Mouse (Mus musculus): ENCODE data around the gene Fat3. TPM values are rescaled to one million over a fixed set of nuclear protein-coding genes. Genes with fewer than 3 reads are reported as not detected.

Fat3 gene
- polyA plus RNA-seq, 1 experiment from 2014 or later, result 16.8 TPM

DNA sequence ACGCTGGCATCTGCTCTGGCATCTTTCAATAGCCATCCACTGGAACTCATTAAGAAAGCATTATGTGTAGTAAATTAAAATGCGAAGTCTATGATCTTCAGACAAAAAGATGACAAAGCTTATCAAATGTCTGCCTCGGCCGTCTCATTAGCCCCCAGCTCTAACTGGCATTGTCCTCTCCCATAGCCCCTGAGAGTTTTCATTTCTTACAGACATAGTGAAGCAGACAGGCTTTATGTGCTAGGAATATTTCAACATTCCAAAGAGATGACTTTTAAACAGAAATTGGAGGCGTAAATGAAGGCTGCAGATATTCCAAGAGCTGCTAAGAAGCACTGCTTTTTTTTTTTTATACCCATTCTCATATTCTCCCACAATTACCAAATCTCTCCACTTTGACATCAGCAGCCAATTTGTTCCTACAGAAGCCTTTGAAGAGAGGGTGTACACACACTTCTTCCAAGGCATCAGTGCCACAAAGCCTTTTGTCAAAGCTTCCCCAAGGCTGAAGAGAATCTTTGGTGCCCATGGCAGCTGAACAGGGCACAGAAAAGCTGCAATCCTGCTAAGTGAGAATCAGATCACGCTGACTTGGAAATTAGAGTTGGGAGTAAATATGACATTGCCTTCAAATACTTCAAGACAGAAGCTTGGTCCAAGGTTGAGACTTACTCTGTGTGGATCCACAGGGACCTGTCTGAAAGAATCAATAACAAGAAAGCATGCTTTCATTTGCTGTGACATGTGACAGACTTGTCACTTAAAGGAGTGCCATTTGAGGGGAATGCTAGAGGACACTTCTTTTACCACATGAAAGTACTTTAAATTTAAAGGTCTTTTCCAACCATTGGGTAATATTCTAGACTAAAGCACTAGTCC lies 206.9 kb downstream of the Fat3 start:
- Histone ChIP-seq H3K27me3 (ENCODE audit: control insufficient read depth, insufficient read depth, low read length) (no peaks in the 10 kb centered on the region), H3K27ac (ENCODE audit: low read depth, low read length) (no peak overlapping the region), H3K4me2 (ENCODE audit: low read depth) (no peak overlapping the region), H3K36me3 (ENCODE audit: control insufficient read depth, insufficient read depth, low read length) (no peaks in the 10 kb centered on the region), H3K9me3 (ENCODE audit: control insufficient read depth, low read length) (no peaks in the 10 kb centered on the region), H3K4me1 (ENCODE audit: control insufficient read depth, insufficient read depth, low read length) (no peaks in the 10 kb centered on the region), H3K4me3 (ENCODE audit: low read depth, low read length) (no peak overlapping the region), H3K9ac (ENCODE audit: low read length) (no peak overlapping the region)
- 87% methylated on average over 6 of the region's 6 CpGs for WGBS
- ATAC-seq (ENCODE audit: insufficient read depth, low FRiP score, low TSS enrichment) (no peak), DNase-seq (ENCODE audit: low spot score) (no peak)

DNA sequence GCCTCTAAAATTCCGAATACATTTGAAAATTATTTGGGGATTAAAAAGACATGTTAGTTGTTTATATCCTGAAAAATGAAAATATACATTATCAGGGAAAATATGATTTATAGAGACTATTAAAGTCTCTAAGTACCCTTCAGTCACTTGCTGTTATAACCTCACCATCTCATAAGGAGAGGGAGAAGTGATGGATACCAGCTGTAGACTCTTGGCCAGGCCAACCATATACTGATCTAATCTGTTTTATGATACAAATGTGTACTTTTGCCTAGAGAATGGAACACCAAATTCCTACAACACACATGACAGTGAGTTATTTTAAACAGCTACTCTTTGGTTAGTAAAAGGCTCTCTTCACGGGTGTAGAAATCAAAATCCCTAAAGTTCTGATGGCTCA lies 208.6 kb downstream of the Fat3 start:
- ATAC-seq (ENCODE audit: insufficient read depth, low FRiP score, low TSS enrichment), result no peak
- Histone ChIP-seq H3K27ac (ENCODE audit: low read depth, low read length) (no peak overlapping the region), H3K4me2 (ENCODE audit: low read depth) (no peak overlapping the region), H3K9ac (ENCODE audit: low read length) (no peak overlapping the region), H3K4me3 (ENCODE audit: low read depth, low read length) (no peak overlapping the region), H3K36me3 (ENCODE audit: control insufficient read depth, insufficient read depth, low read length) (no peaks in the 10 kb centered on the region), H3K9me3 (ENCODE audit: control insufficient read depth, low read length) (no peaks in the 10 kb centered on the region), H3K4me1 (ENCODE audit: control insufficient read depth, insufficient read depth, low read length) (no peaks in the 10 kb centered on the region), H3K27me3 (ENCODE audit: control insufficient read depth, insufficient read depth, low read length) (no peaks in the 10 kb centered on the region)
- no peak for DNase-seq (ENCODE audit: low spot score)
- WGBS, result 84% methylated on average over 2 of the region's 2 CpGs

DNA sequence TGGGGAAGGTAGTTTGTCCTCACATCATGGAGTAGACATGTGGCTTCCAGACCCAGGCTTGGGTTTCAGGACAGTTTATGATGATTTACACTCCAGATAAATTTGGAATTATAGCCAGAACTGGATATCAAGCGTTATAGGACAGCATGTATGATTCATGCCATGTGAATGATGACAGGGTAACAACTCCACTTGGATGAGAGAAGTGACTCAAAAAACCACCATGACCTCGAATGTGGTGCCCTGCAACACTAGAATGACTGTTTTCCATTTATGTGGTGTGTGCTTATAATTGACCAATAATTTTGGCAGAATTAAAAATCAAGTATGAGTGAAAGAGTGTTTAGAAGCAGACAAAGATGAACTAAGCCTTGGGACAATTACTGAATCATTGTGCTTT lies 210.2 kb downstream of the Fat3 start:
- H3K27ac ChIP-seq (ENCODE audit: low read depth, low read length), result no peak overlapping the region
- no peak overlapping the region for H3K9ac ChIP-seq (ENCODE audit: low read length)
- H3K4me2 ChIP-seq (ENCODE audit: low read depth), result no peak overlapping the region
- H3K4me1 ChIP-seq (ENCODE audit: control insufficient read depth, insufficient read depth, low read length), result no peaks in the 10 kb centered on the region
- no peaks in the 10 kb centered on the region for H3K36me3 ChIP-seq (ENCODE audit: control insufficient read depth, insufficient read depth, low read length)
- no peak for DNase-seq (ENCODE audit: low spot score)
- no peak overlapping the region for H3K4me3 ChIP-seq (ENCODE audit: low read depth, low read length)
- no peaks in the 10 kb centered on the region for H3K9me3 ChIP-seq (ENCODE audit: control insufficient read depth, low read length)
- H3K27me3 ChIP-seq (ENCODE audit: control insufficient read depth, insufficient read depth, low read length), result no peaks in the 10 kb centered on the region
- WGBS, result 84% methylated on average over 2 of the region's 2 CpGs
- ATAC-seq (ENCODE audit: insufficient read depth, low FRiP score, low TSS enrichment), result no peak

DNA sequence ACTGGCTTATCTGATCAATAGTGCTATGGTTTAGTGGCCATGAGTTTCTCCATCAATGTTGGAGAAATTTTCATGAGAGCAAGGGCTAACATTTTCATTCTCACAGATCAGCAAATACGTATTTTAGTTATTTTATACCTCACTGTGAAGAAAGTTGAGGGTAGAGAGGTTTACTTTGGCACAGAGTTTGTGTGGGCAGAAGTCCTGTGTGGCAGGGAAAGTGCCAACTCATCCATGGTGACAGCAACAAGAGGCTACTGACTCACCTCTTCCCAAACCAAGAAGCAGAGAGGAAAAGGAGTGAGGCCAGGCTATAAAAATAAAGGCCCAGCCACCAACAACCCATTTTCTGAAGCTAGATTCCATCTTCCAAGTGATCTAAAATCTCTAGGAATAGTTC lies 218.1 kb downstream of the Fat3 start:
- Histone ChIP-seq H3K4me2 (ENCODE audit: low read depth) (no peak overlapping the region), H3K27me3 (ENCODE audit: control insufficient read depth, insufficient read depth, low read length) (no peaks in the 10 kb centered on the region), H3K4me1 (ENCODE audit: control insufficient read depth, insufficient read depth, low read length) (no peaks in the 10 kb centered on the region), H3K9ac (ENCODE audit: low read length) (no peak overlapping the region), H3K9me3 (ENCODE audit: control insufficient read depth, low read length) (no peaks in the 10 kb centered on the region), H3K4me3 (ENCODE audit: low read depth, low read length) (no peak overlapping the region), H3K27ac (ENCODE audit: low read depth, low read length) (no peak overlapping the region), H3K36me3 (ENCODE audit: control insufficient read depth, insufficient read depth, low read length) (no peaks in the 10 kb centered on the region)
- 91% methylated on average over 1 of the region's 1 CpGs for WGBS
- no peak for DNase-seq (ENCODE audit: low spot score)
- no peak for ATAC-seq (ENCODE audit: insufficient read depth, low FRiP score, low TSS enrichment)

DNA sequence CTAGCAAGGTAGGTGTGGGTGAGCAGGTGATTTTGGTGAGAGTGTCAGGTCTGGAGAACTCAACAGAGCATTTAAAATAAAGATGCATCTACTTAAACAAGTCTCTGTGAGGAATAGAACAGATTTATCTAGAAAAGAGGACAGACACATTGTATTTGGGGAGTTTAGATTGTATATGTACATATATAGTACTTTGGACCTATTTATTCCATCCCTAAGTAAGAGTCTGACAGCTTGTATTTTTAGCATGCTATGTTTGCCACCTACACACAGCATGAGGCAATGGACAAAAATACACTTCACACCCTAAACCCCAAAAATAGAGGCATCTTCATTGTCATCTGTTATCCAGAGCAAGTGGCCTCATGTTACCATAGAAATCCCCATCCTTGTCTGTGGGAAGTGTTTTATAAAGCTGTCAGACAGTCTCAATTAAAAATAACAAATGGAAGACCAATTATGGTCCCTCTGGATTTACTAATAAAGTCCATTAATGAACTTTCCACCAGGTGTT lies 218.7 kb downstream of the Fat3 start:
- H3K27ac ChIP-seq (ENCODE audit: low read depth, low read length), result no peak overlapping the region
- ATAC-seq (ENCODE audit: insufficient read depth, low FRiP score, low TSS enrichment) (no peak), DNase-seq (ENCODE audit: low spot score) (no peak)
- no peak overlapping the region for H3K4me2 ChIP-seq (ENCODE audit: low read depth)
- no peaks in the 10 kb centered on the region for H3K4me1 ChIP-seq (ENCODE audit: control insufficient read depth, insufficient read depth, low read length)
- H3K9me3 ChIP-seq (ENCODE audit: control insufficient read depth, low read length), result no peaks in the 10 kb centered on the region
- H3K27me3 ChIP-seq (ENCODE audit: control insufficient read depth, insufficient read depth, low read length), result no peaks in the 10 kb centered on the region
- H3K4me3 ChIP-seq (ENCODE audit: low read depth, low read length), result no peak overlapping the region
- no peaks in the 10 kb centered on the region for H3K36me3 ChIP-seq (ENCODE audit: control insufficient read depth, insufficient read depth, low read length)
- H3K9ac ChIP-seq (ENCODE audit: low read length), result no peak overlapping the region

DNA sequence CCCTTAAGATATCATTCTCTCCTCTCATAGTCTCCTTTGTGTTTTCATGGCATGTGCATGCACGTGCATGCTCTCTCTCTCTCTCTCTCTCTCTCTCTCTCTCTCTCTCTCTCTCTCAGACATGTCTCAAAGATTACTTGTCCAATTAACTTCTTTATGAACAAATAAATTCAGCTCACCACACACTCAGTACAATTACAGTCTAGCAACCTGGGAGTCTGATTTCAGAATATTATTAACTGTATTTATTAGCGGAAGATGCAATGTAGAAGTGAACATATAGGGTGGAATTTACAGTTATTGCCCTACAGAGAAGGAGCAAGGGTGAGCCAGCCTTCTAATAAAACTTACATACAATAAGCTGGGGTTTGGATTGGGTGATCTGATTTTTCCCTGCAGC lies 225.5 kb downstream of the Fat3 start:
- ATAC-seq (ENCODE audit: insufficient read depth, low FRiP score, low TSS enrichment), result no peak
- 66% methylated on average over 2 of the region's 2 CpGs for WGBS
- no peak for DNase-seq (ENCODE audit: low spot score)
- Histone ChIP-seq H3K4me3 (ENCODE audit: low read depth, low read length) (no peak overlapping the region), H3K27ac (ENCODE audit: low read depth, low read length) (no peak overlapping the region), H3K9me3 (ENCODE audit: control insufficient read depth, low read length) (no peaks in the 10 kb centered on the region), H3K4me1 (ENCODE audit: control insufficient read depth, insufficient read depth, low read length) (no peaks in the 10 kb centered on the region), H3K36me3 (ENCODE audit: control insufficient read depth, insufficient read depth, low read length) (no peaks in the 10 kb centered on the region), H3K27me3 (ENCODE audit: control insufficient read depth, insufficient read depth, low read length) (no peaks in the 10 kb centered on the region), H3K4me2 (ENCODE audit: low read depth) (no peak overlapping the region), H3K9ac (ENCODE audit: low read length) (no peak overlapping the region)

DNA sequence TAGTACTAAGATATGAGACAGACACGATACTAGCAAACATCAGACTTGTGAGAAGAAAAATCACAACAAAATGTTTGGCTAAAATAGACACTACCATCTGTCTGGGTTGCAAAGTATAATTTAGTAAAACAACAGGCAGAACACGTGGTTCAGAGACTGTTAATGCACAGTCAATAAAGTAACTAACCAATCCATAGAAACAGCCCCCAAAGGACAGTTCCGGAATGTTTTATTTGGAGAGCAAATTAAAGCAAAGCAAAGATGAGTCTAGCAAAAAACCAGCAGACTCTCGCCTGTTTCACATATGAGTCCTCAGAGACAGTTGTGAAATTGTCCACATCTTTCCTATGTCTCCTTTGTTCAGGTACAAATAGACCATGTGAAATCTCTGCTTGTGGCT lies 227.0 kb downstream of the Fat3 start:
- H3K9me3 ChIP-seq (ENCODE audit: control insufficient read depth, low read length), result no peaks in the 10 kb centered on the region
- H3K36me3 ChIP-seq (ENCODE audit: control insufficient read depth, insufficient read depth, low read length), result no peaks in the 10 kb centered on the region
- H3K4me2 ChIP-seq (ENCODE audit: low read depth), result no peak overlapping the region
- ATAC-seq (ENCODE audit: insufficient read depth, low FRiP score, low TSS enrichment) (no peak), DNase-seq (ENCODE audit: low spot score) (no peak)
- H3K4me3 ChIP-seq (ENCODE audit: low read depth, low read length), result no peak overlapping the region
- no peak overlapping the region for H3K27ac ChIP-seq (ENCODE audit: low read depth, low read length)
- H3K27me3 ChIP-seq (ENCODE audit: control insufficient read depth, insufficient read depth, low read length), result no peaks in the 10 kb centered on the region
- no peaks in the 10 kb centered on the region for H3K4me1 ChIP-seq (ENCODE audit: control insufficient read depth, insufficient read depth, low read length)
- WGBS, result 84% methylated on average over 4 of the region's 4 CpGs
- H3K9ac ChIP-seq (ENCODE audit: low read length), result no peak overlapping the region

DNA sequence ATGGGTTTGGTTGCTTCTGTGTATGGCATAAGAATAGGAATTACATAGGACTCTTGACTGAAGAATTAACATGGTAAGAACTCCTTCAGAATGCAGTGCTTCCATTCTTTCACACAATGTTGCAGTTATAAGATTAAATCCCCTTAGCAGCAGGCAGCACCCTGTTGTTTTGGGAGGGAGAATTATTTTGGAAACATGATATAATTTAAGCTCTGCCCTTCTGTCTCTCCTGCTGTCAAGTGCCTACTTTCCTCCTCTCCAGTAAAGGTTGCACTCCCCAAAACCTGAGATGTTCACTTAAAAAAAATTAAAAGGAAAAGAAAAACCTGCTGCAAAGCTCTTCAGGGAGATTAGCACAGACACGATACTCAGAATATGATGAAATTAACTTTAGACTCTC lies 228.3 kb downstream of the Fat3 start:
- ATAC-seq (ENCODE audit: insufficient read depth, low FRiP score, low TSS enrichment) (no peak), DNase-seq (ENCODE audit: low spot score) (no peak)
- Histone ChIP-seq H3K4me1 (ENCODE audit: control insufficient read depth, insufficient read depth, low read length) (no peaks in the 10 kb centered on the region), H3K27me3 (ENCODE audit: control insufficient read depth, insufficient read depth, low read length) (no peaks in the 10 kb centered on the region), H3K9ac (ENCODE audit: low read length) (no peak overlapping the region), H3K27ac (ENCODE audit: low read depth, low read length) (no peak overlapping the region), H3K9me3 (ENCODE audit: control insufficient read depth, low read length) (no peaks in the 10 kb centered on the region), H3K4me3 (ENCODE audit: low read depth, low read length) (no peak overlapping the region), H3K4me2 (ENCODE audit: low read depth) (no peak overlapping the region), H3K36me3 (ENCODE audit: control insufficient read depth, insufficient read depth, low read length) (no peaks in the 10 kb centered on the region)
- WGBS, result 80% methylated on average over 1 of the region's 1 CpGs

DNA sequence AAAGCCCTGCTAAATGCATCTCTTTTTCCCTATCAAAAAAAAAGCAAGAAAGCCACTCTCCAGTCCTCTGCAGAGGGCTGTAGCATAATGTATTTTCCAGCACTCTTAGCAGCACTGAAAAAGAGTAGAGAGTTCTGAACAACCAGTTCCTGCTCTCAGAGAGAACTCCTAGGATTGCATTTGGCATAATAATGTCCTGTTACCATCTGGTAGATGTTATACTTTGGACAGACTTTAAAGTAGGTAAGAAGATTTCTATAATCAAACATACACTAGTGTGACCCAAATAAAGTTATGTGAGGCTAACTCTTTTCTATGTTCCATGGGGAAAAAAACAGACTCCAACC lies 230.3 kb downstream of the Fat3 start:
- H3K9me3 ChIP-seq (ENCODE audit: control insufficient read depth, low read length), result no peaks in the 10 kb centered on the region
- no peak overlapping the region for H3K4me2 ChIP-seq (ENCODE audit: low read depth)

More for the DNA sequence above, 230.3 kb downstream of the Fat3 start:
- H3K27me3 ChIP-seq (ENCODE audit: control insufficient read depth, insufficient read depth, low read length), result no peaks in the 10 kb centered on the region
- H3K9ac ChIP-seq (ENCODE audit: low read length), result no peak overlapping the region
- DNase-seq (ENCODE audit: low spot score) (no peak), ATAC-seq (ENCODE audit: insufficient read depth, low FRiP score, low TSS enrichment) (no peak)
- no peak overlapping the region for H3K4me3 ChIP-seq (ENCODE audit: low read depth, low read length)
- H3K27ac ChIP-seq (ENCODE audit: low read depth, low read length), result no peak overlapping the region
- H3K4me1 ChIP-seq (ENCODE audit: control insufficient read depth, insufficient read depth, low read length), result no peaks in the 10 kb centered on the region
- no peaks in the 10 kb centered on the region for H3K36me3 ChIP-seq (ENCODE audit: control insufficient read depth, insufficient read depth, low read length)

Data from neural tube, embryonic 11.5 days (tissue).